9 mouse cellular contexts compared by ENCODE assay signal in the genomic region with DNA sequence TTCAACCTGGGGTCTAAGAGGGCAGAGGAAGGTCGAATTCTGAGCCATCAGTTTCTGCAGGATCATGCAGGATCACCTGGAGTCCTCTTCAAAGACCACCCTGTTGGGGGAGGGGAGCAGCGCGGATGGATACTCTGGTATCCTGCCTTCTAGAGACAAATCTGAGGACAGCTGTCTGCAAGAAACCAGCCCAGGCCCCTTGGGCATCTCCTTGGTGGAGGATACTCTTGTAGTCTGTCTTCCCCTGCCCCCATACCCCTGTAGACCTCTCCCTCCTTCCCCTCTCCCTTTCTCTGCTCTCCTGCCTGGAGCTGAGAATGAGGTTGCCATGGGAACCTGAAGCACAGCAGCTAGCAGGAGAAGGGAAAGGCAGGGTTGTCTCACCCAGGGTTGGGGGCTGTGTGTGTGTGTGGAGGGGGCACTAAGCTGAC. TPM values are rescaled to one million over a fixed set of nuclear protein-coding genes. Genes with fewer than 3 reads are reported as not detected.
A peak's percentile ranks its signal among the peaks of the same experiment; 100 is the strongest.
DNase-seq lines count a peak whose midpoint lies in the region; TF ChIP-seq lines count a peak whose summit lies in the region.
"Had no signal": no experiment of that assay in that cellular context is flagged by ENCODE, and none has a peak within 500 bp of the region (broad histone marks: within the 10 kb centered on the region; RNA-seq: fewer than 3 reads in every experiment).

No protein-coding gene starts in this region.

- H3K27ac ChIP-seq in gastrocnemius, adult 2 months = peak overlapping the region; percentile 16; the same call in 1 of the 2 replicates

- no peak for TF ChIP-seq CTCF in gastrocnemius, adult 2 months (IDR thresholded peaks at IDR 0.05)

- intact Hi-C loops in gastrocnemius, adult 2 months (cut with DNase I) = no loop called here

- H3K4me3 ChIP-seq in gastrocnemius, adult 2 months = no peak overlapping the region

- peak; percentile 13 for DNase-seq in gastrocnemius, adult 2 months
- no peak for DNase-seq in gastrocnemius, postnatal 10 days
- DNase-seq in testis, postnatal 10 days (ENCODE audit: low spot score) = peak; percentile 49
- DNase-seq in testis, postnatal 14 days (ENCODE audit: low spot score) = no peak
- DNase-seq in mesoderm, embryonic 11.5 days (ENCODE audit: low read depth, low spot score) = peak; percentile 78
- DNase-seq in spleen, postnatal 10 days (ENCODE audit: low spot score in 2 of 2) = no peak
- DNase-seq in c-Kit-positive CD71-positive TER-119-positive erythroid progenitor cells, embryonic 14.5 days (ENCODE audit: low spot score) = no peak
- DNase-seq in frontal cortex, postnatal 25 days (ENCODE audit: low spot score in 2 of 2) = no peak
- DNase-seq: cerebellum, adult 8-10 months had no signal

RNA-seq across cellular contexts. Expression of a gene that starts 13.7 kb away (rescaled TPM):
- 10 to 100 TPM; 10.0 to 16.8 TPM for total RNA-seq in gastrocnemius, adult 2 months (2021)
- total RNA-seq in gastrocnemius, postnatal 10 days (2021) = 10 to 100 TPM; 46.3 to 68.4 TPM

RNA-seq across cellular contexts. Expression of a gene that starts 28.1 kb away (rescaled TPM):
- total RNA-seq in gastrocnemius, adult 2 months (2021) = under 1 TPM; 0.23 to 0.50 TPM
- 1 to 10 TPM in 1 of 2 experiments, under 1 TPM in 1; 0.95 to 1.1 TPM for total RNA-seq in gastrocnemius, postnatal 10 days (2021)

RNA-seq across cellular contexts. Expression of a gene that starts 30.3 kb away (rescaled TPM):
- total RNA-seq in gastrocnemius, adult 2 months (2021) = 100 to 1,000 TPM; 385 to 521 TPM
- 100 to 1,000 TPM; 793 to 832 TPM for total RNA-seq in gastrocnemius, postnatal 10 days (2021)

RNA-seq across cellular contexts. Expression of a gene that starts 36.8 kb away (rescaled TPM):
- under 1 TPM; 0.39 to 0.56 TPM for total RNA-seq in gastrocnemius, adult 2 months (2021)
- total RNA-seq in gastrocnemius, postnatal 10 days (2021) = not detected

RNA-seq across cellular contexts. Expression of a gene that starts 46.1 kb away (rescaled TPM):
- total RNA-seq in gastrocnemius, adult 2 months (2021) = 1 to 10 TPM; 6.2 to 6.5 TPM
- 1 to 10 TPM; 8.4 to 9.7 TPM for total RNA-seq in gastrocnemius, postnatal 10 days (2021)

Comparison
In these comparisons a context has a peak if more than half of its experiments do, and no peak if none do; other contexts are left out.
1. DNase-seq: peak in gastrocnemius, adult 2 months (single experiment), testis, postnatal 10 days (single experiment) and mesoderm, embryonic 11.5 days (single experiment); none in gastrocnemius, postnatal 10 days (single experiment), testis, postnatal 14 days (single experiment), spleen, postnatal 10 days (0 of 2), c-Kit-positive CD71-positive TER-119-positive erythroid progenitor cells, embryonic 14.5 days (single experiment) and frontal cortex, postnatal 25 days (0 of 2).